9 mouse cellular contexts compared by ENCODE assay signal in genomic region chr15:101553169-101553568, GRCm38 (mm10). TPM values are rescaled to one million over a fixed set of nuclear protein-coding genes. Genes with fewer than 3 reads are reported as not detected.
DNase-seq lines count a peak whose midpoint lies in the region; ATAC-seq and TF ChIP-seq lines count a peak whose summit lies in the region.
"Had no signal": no experiment of that assay in that cellular context is flagged by ENCODE, and none has a peak within 500 bp of the region (broad histone marks: within the 10 kb centered on the region; RNA-seq: fewer than 3 reads in every experiment).

No protein-coding gene starts in this region.

- ATAC-seq in forebrain, postnatal 0 days, result peak; percentile 63; the same call in 1 of the 2 replicates
- ATAC-seq in intestine, postnatal 0 days, result no peak
- ATAC-seq in megakaryocyte progenitor cell, adult 5-6 weeks (replicated peaks; ENCODE audit: poor library complexity), result peak; percentile 74
- ATAC-seq in stomach, embryonic 15.5 days (ENCODE audit: insufficient read depth, low FRiP score, low read depth), result peak; percentile 51; the same call in 1 of the 2 replicates

- peak; percentile 48 for DNase-seq in gastrocnemius, postnatal 10 days
- DNase-seq in gastrocnemius, adult 18-20 months (ENCODE audit: low spot score), result no peak
- DNase-seq in adrenal gland, postnatal 10 days, result peak; percentile 43
- peak; percentile 17 for DNase-seq in forebrain, postnatal 0 days
- no peak for DNase-seq in cerebellum, adult 11 months

- no peaks in the 10 kb centered on the region for H3K36me3 ChIP-seq in forebrain, postnatal 0 days (ENCODE audit: insufficient read depth)
- H3K36me3 ChIP-seq in intestine, postnatal 0 days (ENCODE audit: control insufficient read depth, insufficient read depth), result no peaks in the 10 kb centered on the region
- H3K36me3 ChIP-seq in stomach, embryonic 15.5 days, result no peaks in the 10 kb centered on the region

- no peak overlapping the region for H3K4me3 ChIP-seq in forebrain, postnatal 0 days (ENCODE audit: low read depth, low read length)
- H3K4me3 ChIP-seq in intestine, postnatal 0 days (ENCODE audit: low read depth, low read length), result no peak overlapping the region
- H3K4me3 ChIP-seq in stomach, embryonic 15.5 days (replicated peaks), result no peak overlapping the region

- H3K27me3 ChIP-seq in forebrain, postnatal 0 days (ENCODE audit: insufficient read depth, low read length), result no peaks in the 10 kb centered on the region
- no peaks in the 10 kb centered on the region; the same call in 1 of the 2 replicates for H3K27me3 ChIP-seq in intestine, postnatal 0 days (replicated peaks; ENCODE audit: control insufficient read depth, insufficient read depth, low read length)
- H3K27me3 ChIP-seq in stomach, embryonic 15.5 days (replicated peaks), result peaks cover 11% of the 10 kb centered on the region; the same call in 1 of the 2 replicates

- no peak overlapping the region for H3K27ac ChIP-seq in forebrain, postnatal 0 days (ENCODE audit: low read depth, low read length)
- no peak overlapping the region for H3K27ac ChIP-seq in intestine, postnatal 0 days (ENCODE audit: low read depth, low read length)
- no peak overlapping the region for H3K27ac ChIP-seq in stomach, embryonic 15.5 days
- H3K27ac ChIP-seq: macrophage had no signal

- TF ChIP-seq CTCF in forebrain, postnatal 0 days (IDR thresholded peaks at IDR 0.05; ENCODE audit: low read depth), result no peak
- TF ChIP-seq CTCF in intestine, postnatal 0 days (IDR thresholded peaks at IDR 0.05; ENCODE audit: low read depth), result peak; percentile 19

- peak overlapping the region; percentile 38 for H3K4me2 ChIP-seq in forebrain, postnatal 0 days (ENCODE audit: low read depth)
- H3K4me2 ChIP-seq in intestine, postnatal 0 days (replicated peaks; ENCODE audit: low read depth), result no peak overlapping the region
- H3K4me2 ChIP-seq in stomach, embryonic 15.5 days, result peak overlapping the region; percentile 38

- H3K9ac ChIP-seq in forebrain, postnatal 0 days, result no peak overlapping the region
- no peak overlapping the region for H3K9ac ChIP-seq in intestine, postnatal 0 days (ENCODE audit: low read depth, low read length)
- no peak overlapping the region for H3K9ac ChIP-seq in stomach, embryonic 15.5 days

- no peaks in the 10 kb centered on the region for H3K9me3 ChIP-seq in forebrain, postnatal 0 days (ENCODE audit: low read length)
- no peaks in the 10 kb centered on the region for H3K9me3 ChIP-seq in intestine, postnatal 0 days (ENCODE audit: control insufficient read depth)
- H3K9me3 ChIP-seq in stomach, embryonic 15.5 days, result no peaks in the 10 kb centered on the region

- WGBS in forebrain, postnatal 0 days, result under 1% methylated on average over 11 of the region's 11 CpGs
- 1% methylated on average over 9 of the region's 11 CpGs for WGBS in intestine, postnatal 0 days
- 0% methylated on average over 11 of the region's 11 CpGs for WGBS in stomach, embryonic 15.5 days

- H3K4me1 ChIP-seq in forebrain, postnatal 0 days (ENCODE audit: insufficient read depth), result no peaks in the 10 kb centered on the region
- no peaks in the 10 kb centered on the region for H3K4me1 ChIP-seq in intestine, postnatal 0 days (replicated peaks; ENCODE audit: control insufficient read depth, insufficient read depth, low read length)
- peaks cover 7% of the 10 kb centered on the region for H3K4me1 ChIP-seq in stomach, embryonic 15.5 days

RNA-seq across cellular contexts. Expression of gene Krt82, which starts 2.7 kb away (rescaled TPM):
- total RNA-seq in gastrocnemius, postnatal 10 days (2021), result not detected
- not detected for total RNA-seq in gastrocnemius, adult 18-20 months (2021)
- not detected for total RNA-seq in adrenal gland, postnatal 10 days (2021)
- not detected in 2 replicates for total RNA-seq in forebrain, postnatal 0 days (2014; rRNA removed)
- not detected in 2 replicates for polyA plus RNA-seq in forebrain, postnatal 0 days (2015; fragmentation: Nextera tagmentation; extraction: Ambion mirVana)
- not detected in 2 replicates for polyA plus RNA-seq in intestine, postnatal 0 days (2015; fragmentation: Nextera tagmentation; extraction: Ambion mirVana)
- not detected in 2 replicates for total RNA-seq in megakaryocyte progenitor cell, adult 5-6 weeks (2015)
- not detected in 2 replicates for total RNA-seq in megakaryocyte progenitor cell, adult 5-6 weeks (2017)
- polyA plus RNA-seq in stomach, embryonic 15.5 days (2015; fragmentation: Nextera tagmentation; extraction: Ambion mirVana), result not detected in 2 replicates
- polyA plus RNA-seq: macrophage had no signal

RNA-seq across cellular contexts. Expression of gene Krt90, which starts 9.6 kb away (rescaled TPM):
- not detected for total RNA-seq in gastrocnemius, postnatal 10 days (2021)
- total RNA-seq in gastrocnemius, adult 18-20 months (2021), result not detected
- under 1 TPM in 1 of 2 experiments, not detected in 1; 0.18 TPM for total RNA-seq in adrenal gland, postnatal 10 days (2021)
- total RNA-seq in forebrain, postnatal 0 days (2014; rRNA removed), result 0.29 TPM in 1 of 2 replicates, not detected in the other
- polyA plus RNA-seq in forebrain, postnatal 0 days (2015; fragmentation: Nextera tagmentation; extraction: Ambion mirVana), result 0.10 and 0.29 TPM in 2 replicates
- 0.20 and 0.21 TPM in 2 replicates for polyA plus RNA-seq in intestine, postnatal 0 days (2015; fragmentation: Nextera tagmentation; extraction: Ambion mirVana)
- not detected in 2 replicates for total RNA-seq in megakaryocyte progenitor cell, adult 5-6 weeks (2015)
- not detected in 2 replicates for total RNA-seq in megakaryocyte progenitor cell, adult 5-6 weeks (2017)
- polyA plus RNA-seq in stomach, embryonic 15.5 days (2015; fragmentation: Nextera tagmentation; extraction: Ambion mirVana), result 0.10 and 0.19 TPM in 2 replicates
- polyA plus RNA-seq: macrophage had no signal

RNA-seq across cellular contexts. Expression of gene Krt75, which starts 20.5 kb away (rescaled TPM):
- total RNA-seq in gastrocnemius, postnatal 10 days (2021), result not detected
- not detected for total RNA-seq in gastrocnemius, adult 18-20 months (2021)
- not detected for total RNA-seq in adrenal gland, postnatal 10 days (2021)
- 0.10 and 0.15 TPM in 2 replicates for total RNA-seq in forebrain, postnatal 0 days (2014; rRNA removed)
- polyA plus RNA-seq in forebrain, postnatal 0 days (2015; fragmentation: Nextera tagmentation; extraction: Ambion mirVana), result 0.05 and 0.19 TPM in 2 replicates
- not detected in 2 replicates for polyA plus RNA-seq in intestine, postnatal 0 days (2015; fragmentation: Nextera tagmentation; extraction: Ambion mirVana)
- total RNA-seq in megakaryocyte progenitor cell, adult 5-6 weeks (2015), result not detected in 2 replicates
- total RNA-seq in megakaryocyte progenitor cell, adult 5-6 weeks (2017), result not detected in 2 replicates
- polyA plus RNA-seq in stomach, embryonic 15.5 days (2015; fragmentation: Nextera tagmentation; extraction: Ambion mirVana), result 0.21 and 0.34 TPM in 2 replicates
- polyA plus RNA-seq: macrophage had no signal

RNA-seq across cellular contexts. Expression of gene Krt84, which starts 20.5 kb away (rescaled TPM):
- total RNA-seq in gastrocnemius, postnatal 10 days (2021), result not detected
- total RNA-seq in gastrocnemius, adult 18-20 months (2021), result not detected
- total RNA-seq in adrenal gland, postnatal 10 days (2021), result not detected
- not detected in 2 replicates for total RNA-seq in forebrain, postnatal 0 days (2014; rRNA removed)
- polyA plus RNA-seq in forebrain, postnatal 0 days (2015; fragmentation: Nextera tagmentation; extraction: Ambion mirVana), result not detected in 2 replicates
- polyA plus RNA-seq in intestine, postnatal 0 days (2015; fragmentation: Nextera tagmentation; extraction: Ambion mirVana), result 0.21 TPM in 1 of 2 replicates, not detected in the other
- total RNA-seq in megakaryocyte progenitor cell, adult 5-6 weeks (2015), result not detected in 2 replicates
- not detected in 2 replicates for total RNA-seq in megakaryocyte progenitor cell, adult 5-6 weeks (2017)
- not detected in 2 replicates for polyA plus RNA-seq in stomach, embryonic 15.5 days (2015; fragmentation: Nextera tagmentation; extraction: Ambion mirVana)
- polyA plus RNA-seq: macrophage had no signal

RNA-seq across cellular contexts. Expression of gene Gm49425, which starts 36.1 kb away (rescaled TPM):
- total RNA-seq in gastrocnemius, postnatal 10 days (2021), result not detected
- total RNA-seq in gastrocnemius, adult 18-20 months (2021), result not detected
- not detected for total RNA-seq in adrenal gland, postnatal 10 days (2021)
- not detected in 2 replicates for total RNA-seq in forebrain, postnatal 0 days (2014; rRNA removed)
- polyA plus RNA-seq in forebrain, postnatal 0 days (2015; fragmentation: Nextera tagmentation; extraction: Ambion mirVana), result not detected in 2 replicates
- polyA plus RNA-seq in intestine, postnatal 0 days (2015; fragmentation: Nextera tagmentation; extraction: Ambion mirVana), result not detected in 2 replicates
- total RNA-seq in megakaryocyte progenitor cell, adult 5-6 weeks (2015), result 0.64 TPM in 1 of 2 replicates, not detected in the other
- not detected in 2 replicates for total RNA-seq in megakaryocyte progenitor cell, adult 5-6 weeks (2017)
- not detected in 2 replicates for polyA plus RNA-seq in stomach, embryonic 15.5 days (2015; fragmentation: Nextera tagmentation; extraction: Ambion mirVana)
- polyA plus RNA-seq: macrophage had no signal

Comparison
In these comparisons a context has a peak if more than half of its experiments do, and no peak if none do; other contexts are left out.
1. DNase-seq: peak in gastrocnemius, postnatal 10 days (single experiment), adrenal gland, postnatal 10 days (single experiment) and forebrain, postnatal 0 days (single experiment); none in gastrocnemius, adult 18-20 months (single experiment) and cerebellum, adult 11 months (single experiment).